Mouse (Mus musculus) testis, adult 2 months (tissue): ENCODE measurements around the gene Ap3b1.

Experiments used
- CTCF ChIP-seq: fragments of 200-500 bp; IDR thresholded peaks from 2 replicates; pipeline ENCODE4 v1.5.1; 2012; ENCODE audit warnings: low read depth, mild to moderate bottlenecking, inconsistent platforms, low read length, moderate library complexity; ENCODE audit not compliant: control insufficient read depth, insufficient read depth, insufficient replicate concordance
- POLR2A ChIP-seq: fragments of 200-500 bp; IDR thresholded peaks from 2 replicates; pipeline ENCODE4 v1.6.1; 2012; ENCODE audit warnings: low read depth, mild to moderate bottlenecking, inconsistent platforms, low read length, moderate library complexity; ENCODE audit not compliant: control insufficient read depth

- TF ChIP-seq POLR2A: no peak
- no peak for TF ChIP-seq CTCF
Observed at GRCm38 (mm10) chr13:94533516-94533915, 174.8 kb downstream of the Ap3b1 start.
